Mouse (Mus musculus) hindbrain, postnatal 0 days (tissue): Measurements from ENCODE around the gene Acox3. TPM values are rescaled to one million over a fixed set of nuclear protein-coding genes. Genes with fewer than 3 reads are reported as not detected.

Experiments
- ATAC-seq: fragments of 200-750 bp; cut with Nextera tagmentation; 2 replicates; pipeline ENCODE4 v1.8.0; 2017; ENCODE audit warnings: mild to moderate bottlenecking, moderate TSS enrichment, moderate library complexity
- DNase-seq: peaks from one replicate; pipeline ENCODE4 v3.0.0-alpha.2; 2015; ENCODE audit warnings: low spot score
- H3K27ac ChIP-seq: fragments of 300-500 bp; sonication (generic); 2 replicates; pipeline ENCODE4 v1.5.1; 2014; ENCODE audit warnings: mild to moderate bottlenecking
- H3K27me3 ChIP-seq: fragments of 300-500 bp; sonication (generic); 2 replicates; pipeline ENCODE4 v1.6.1; 2014; ENCODE audit warnings: low read length, mixed read lengths; ENCODE audit not compliant: insufficient read depth
- H3K36me3 ChIP-seq: fragments of 300-500 bp; sonication (generic); 2 replicates; pipeline ENCODE4 v1.6.1; 2014; ENCODE audit warnings: low read length, mixed read lengths; ENCODE audit not compliant: insufficient read depth
- H3K4me1 ChIP-seq: fragments of 300-500 bp; sonication (generic); 2 replicates; pipeline ENCODE4 v1.6.1; 2014; ENCODE audit warnings: antibody characterized with exemption, low read length, mixed read lengths; ENCODE audit not compliant: insufficient read depth
- H3K4me2 ChIP-seq: fragments of 300-500 bp; sonication (generic); 2 replicates; pipeline ENCODE4 v1.6.1; 2014; ENCODE audit warnings: low read depth, mild to moderate bottlenecking, low read length, moderate library complexity, mixed read lengths
- H3K4me3 ChIP-seq: fragments of 300-500 bp; sonication (generic); 2 replicates; pipeline ENCODE4 v1.5.1; 2014; ENCODE audit warnings: low read length
- H3K9ac ChIP-seq: fragments of 300-500 bp; sonication (generic); replicated peaks from 2 replicates; pipeline ENCODE4 v1.6.1; 2014; ENCODE audit warnings: mild to moderate bottlenecking, low read length, moderate library complexity, mixed read lengths
- H3K9me3 ChIP-seq: fragments of 300-500 bp; sonication (generic); 2 replicates; pipeline ENCODE4 v1.6.1; 2016; ENCODE audit warnings: low read length, mixed read lengths
- CTCF ChIP-seq: IDR thresholded peaks from 2 replicates; pipeline ENCODE4 v1.5.1; 2016; ENCODE audit warnings: antibody characterized with exemption, control low read depth, low read depth
- WGBS: fragments of 180-500 bp; shearing (Covaris S2); extraction: QIAGEN DNeasy Blood & Tissue Kit; methylation state at CpG from one replicate; pipeline ENCODE4 v1.1.7; 2014; 5-methylcytosine and 5-hydroxymethylcytosine counted together
- polyA plus RNA-seq: library from polyadenylated mRNA; unstranded; fragments of >200 nt; fragmentation: Nextera tagmentation; extraction: Ambion mirVana; gene quantifications from 2 replicates; pipeline ENCODE4 v1.2.1, GENCODE M21; 2015
- total RNA-seq: library from RNA; depleted of rRNA; stranded (reverse); fragments of >200 nt; gene quantifications from 2 replicates; pipeline ENCODE4 v1.2.3, GENCODE M21; 2014

The Acox3 gene
- total and polyA plus RNA-seq, 2 experiments from 2014 or later = 12.7 to 24.2 TPM

- H3K36me3 ChIP-seq = peaks cover 23% of the 10 kb centered on the region
- ATAC-seq = no peak
Observed at GRCm38 (mm10) chr5:35596169-35597160, 13.6 kb downstream of the Acox3 start.

GRCm38 (mm10) chr5:35600233-35600632, 17.4 kb downstream of the Acox3 start:
- TF ChIP-seq CTCF = no peak
- Histone ChIP-seq H3K4me2 (no peak overlapping the region), H3K36me3 (peaks cover 13% of the 10 kb centered on the region; the same call in 1 of the 2 replicates), H3K9me3 (no peaks in the 10 kb centered on the region), H3K4me3 (no peak overlapping the region), H3K27me3 (no peaks in the 10 kb centered on the region), H3K27ac (no peak overlapping the region), H3K4me1 (no peaks in the 10 kb centered on the region), H3K9ac (no peak overlapping the region)
- WGBS = 65% methylated on average over 11 of the region's 11 CpGs
- no peak for ATAC-seq
- DNase-seq = no peak

More at GRCm38 (mm10) chr5:35596169-35597160, 13.6 kb downstream of the Acox3 start:
- H3K9ac ChIP-seq = no peak overlapping the region
- no peaks in the 10 kb centered on the region for H3K4me1 ChIP-seq
- H3K9me3 ChIP-seq = no peaks in the 10 kb centered on the region
- H3K27ac ChIP-seq = no peak overlapping the region
- H3K4me3 ChIP-seq = no peak overlapping the region
- H3K27me3 ChIP-seq = no peaks in the 10 kb centered on the region
- H3K4me2 ChIP-seq = no peak overlapping the region
- no peak for DNase-seq
- no peak for TF ChIP-seq CTCF
- WGBS = 82% methylated on average over 18 of the region's 18 CpGs

GRCm38 (mm10) chr5:35601526-35601925, 18.7 kb downstream of the Acox3 start:
- Histone ChIP-seq H3K4me2 (no peak overlapping the region), H3K36me3 (peaks cover 13% of the 10 kb centered on the region; the same call in 1 of the 2 replicates), H3K27me3 (no peaks in the 10 kb centered on the region), H3K9ac (no peak overlapping the region), H3K4me1 (no peaks in the 10 kb centered on the region), H3K27ac (no peak overlapping the region), H3K4me3 (no peak overlapping the region), H3K9me3 (no peaks in the 10 kb centered on the region)
- TF ChIP-seq CTCF = no peak
- DNase-seq (no peak), ATAC-seq (no peak)
- 88% methylated on average over 8 of the region's 8 CpGs for WGBS

GRCm38 (mm10) chr5:35605355-35605754, 22.5 kb downstream of the Acox3 start:
- Histone ChIP-seq H3K27ac (no peak overlapping the region), H3K4me1 (peaks cover 10% of the 10 kb centered on the region; the same call in 1 of the 2 replicates), H3K4me2 (no peak overlapping the region), H3K27me3 (no peaks in the 10 kb centered on the region), H3K9me3 (no peaks in the 10 kb centered on the region), H3K9ac (no peak overlapping the region), H3K4me3 (no peak overlapping the region), H3K36me3 (peaks cover 5% of the 10 kb centered on the region; the same call in 1 of the 2 replicates)
- ATAC-seq (no peak), DNase-seq (no peak)
- 86% methylated on average over 7 of the region's 7 CpGs for WGBS
- no peak for TF ChIP-seq CTCF

GRCm38 (mm10) chr5:35606800-35607199, 24.0 kb downstream of the Acox3 start:
- H3K27me3 ChIP-seq = no peaks in the 10 kb centered on the region
- H3K4me2 ChIP-seq = no peak overlapping the region
- H3K4me1 ChIP-seq = peaks cover 10% of the 10 kb centered on the region; the same call in 1 of the 2 replicates
- H3K9me3 ChIP-seq = no peaks in the 10 kb centered on the region
- H3K27ac ChIP-seq = no peak overlapping the region
- H3K9ac ChIP-seq = no peak overlapping the region
- peaks cover 5% of the 10 kb centered on the region; the same call in 1 of the 2 replicates for H3K36me3 ChIP-seq
- ATAC-seq (no peak), DNase-seq (no peak)
- H3K4me3 ChIP-seq = no peak overlapping the region
- 89% methylated on average over 7 of the region's 7 CpGs for WGBS
- no peak for TF ChIP-seq CTCF

- no peak overlapping the region for H3K27ac ChIP-seq
- peaks cover 10% of the 10 kb centered on the region; the same call in 1 of the 2 replicates for H3K4me1 ChIP-seq
- H3K9ac ChIP-seq = no peak overlapping the region
- H3K36me3 ChIP-seq = peaks cover under 1% of the 10 kb centered on the region; the same call in 1 of the 2 replicates
- 60% methylated on average over 6 of the region's 7 CpGs for WGBS
- H3K9me3 ChIP-seq = no peaks in the 10 kb centered on the region
- DNase-seq (peak; percentile 37), ATAC-seq (no peak)
- no peak overlapping the region for H3K4me3 ChIP-seq
- no peak for TF ChIP-seq CTCF
- H3K4me2 ChIP-seq = no peak overlapping the region
- no peaks in the 10 kb centered on the region for H3K27me3 ChIP-seq
Observed at GRCm38 (mm10) chr5:35607784-35608183, 24.9 kb downstream of the Acox3 start.

GRCm38 (mm10) chr5:35608559-35608958, 25.7 kb downstream of the Acox3 start:
- DNase-seq (no peak), ATAC-seq (no peak)
- H3K4me1 ChIP-seq = peaks cover 10% of the 10 kb centered on the region; the same call in 1 of the 2 replicates
- H3K4me2 ChIP-seq = no peak overlapping the region
- 79% methylated on average over 5 of the region's 5 CpGs for WGBS
- no peak for TF ChIP-seq CTCF
- no peaks in the 10 kb centered on the region for H3K27me3 ChIP-seq
- no peaks in the 10 kb centered on the region for H3K9me3 ChIP-seq
- H3K36me3 ChIP-seq = no peaks in the 10 kb centered on the region; the same call in 1 of the 2 replicates
- H3K4me3 ChIP-seq = no peak overlapping the region
- no peak overlapping the region for H3K9ac ChIP-seq
- no peak overlapping the region for H3K27ac ChIP-seq
